9 mouse cellular contexts compared by ENCODE assay signal in the genomic region with DNA sequence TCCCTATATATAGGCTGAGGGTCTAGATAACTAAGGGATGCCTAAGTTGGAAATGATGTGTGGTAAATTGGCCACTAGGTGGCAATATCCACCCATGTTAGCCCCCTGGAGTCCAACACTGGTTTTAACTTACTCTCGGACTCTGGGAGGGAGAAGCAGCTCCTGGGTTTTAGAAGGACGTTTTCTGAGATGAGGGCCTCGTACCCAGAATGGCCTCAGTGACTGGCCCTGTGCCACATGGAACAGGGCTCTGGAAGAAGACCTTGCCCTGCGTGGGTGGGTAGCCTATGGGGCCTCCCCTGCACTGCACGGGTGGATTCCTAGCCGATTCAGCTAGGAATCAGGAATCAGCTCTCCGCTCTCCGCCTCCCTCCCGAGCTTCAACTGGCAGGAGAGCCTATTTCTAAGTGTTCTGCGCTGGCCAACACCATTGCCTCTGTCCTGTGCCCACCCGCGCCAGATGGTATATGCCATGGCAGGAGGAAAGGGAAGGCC. TPM values are rescaled to one million over a fixed set of nuclear protein-coding genes. Genes with fewer than 3 reads are reported as not detected.
A peak's percentile ranks its signal among the peaks of the same experiment; 100 is the strongest.
DNase-seq lines count a peak whose midpoint lies in the region; ATAC-seq and TF ChIP-seq lines count a peak whose summit lies in the region.
"Had no signal": no experiment of that assay in that cellular context is flagged by ENCODE, and none has a peak within 500 bp of the region (broad histone marks: within the 10 kb centered on the region; RNA-seq: fewer than 3 reads in every experiment).

No protein-coding gene starts in this region.

- intact Hi-C loops in heart, postnatal 36 days (cut with DNase I), result loop anchor here (1.0 to 5.0 kb wide), 4 partner anchors 35 to 239 kb away; partner anchors contain the start of genes Man2c1 and Snupn

- H3K27me3 ChIP-seq in ES-Bruce4 (ENCODE audit: control insufficient read depth, insufficient read depth, low read length, poor library complexity, severe bottlenecking), result no peaks in the 10 kb centered on the region
- peaks cover 13% of the 10 kb centered on the region for H3K27me3 ChIP-seq in forebrain, embryonic 13.5 days

- ATAC-seq in forebrain, embryonic 13.5 days, result peak; percentile 78

- no peak for TF ChIP-seq POLR2A in ES-Bruce4 (IDR thresholded peaks at IDR 0.05; ENCODE audit: insufficient read depth, low read length)

- no peaks in the 10 kb centered on the region for H3K36me3 ChIP-seq in ES-Bruce4 (ENCODE audit: control insufficient read depth, insufficient read depth, low read length, poor library complexity, severe bottlenecking)
- H3K36me3 ChIP-seq in forebrain, embryonic 13.5 days (ENCODE audit: poor library complexity, severe bottlenecking), result no peaks in the 10 kb centered on the region

- peak overlapping the region; percentile 22; the same call in 1 of the 2 replicates for H3K9ac ChIP-seq in ES-Bruce4 (ENCODE audit: low read depth, poor library complexity, severe bottlenecking)
- H3K9ac ChIP-seq in forebrain, embryonic 13.5 days, result no peak overlapping the region

- H3K4me1 ChIP-seq in ES-Bruce4 (ENCODE audit: control insufficient read depth, insufficient read depth, low read length), result no peaks in the 10 kb centered on the region
- H3K4me1 ChIP-seq in forebrain, embryonic 13.5 days, result peaks cover 15% of the 10 kb centered on the region

- no peak overlapping the region for H3K27ac ChIP-seq in ES-Bruce4 (ENCODE audit: insufficient read depth, low read length)
- no peak overlapping the region for H3K27ac ChIP-seq in forebrain, embryonic 13.5 days

- DNase-seq in c-Kit-positive CD71-negative TER-119-negative erythroid progenitor cells, embryonic 14.5 days (ENCODE audit: low read depth), result peak; percentile 77
- DNase-seq in heart, postnatal 36 days, result peak; percentile 62 to 71
- DNase-seq in layer of hippocampus, adult 11-12 months (ENCODE audit: low spot score), result peak; percentile 86
- DNase-seq in lung, adult 18-20 months, result peak; percentile 66 to 76
- DNase-seq in ovary, adult 18-20 months (ENCODE audit: low spot score), result peak; percentile 66
- peak; percentile 61 for DNase-seq in thymus, postnatal 4 days

- peak overlapping the region; percentile 33 for H3K4me3 ChIP-seq in ES-Bruce4 (ENCODE audit: low read depth, low read length)
- H3K4me3 ChIP-seq in forebrain, embryonic 13.5 days, result no peak overlapping the region

- TF ChIP-seq CTCF in ES-Bruce4 (IDR thresholded peaks at IDR 0.05; ENCODE audit: low read depth, low read length), result peak; percentile 38

- TF ChIP-seq EP300 in ES-Bruce4 (IDR thresholded peaks at IDR 0.05; ENCODE audit: insufficient read depth, low read depth, low read length), result no peak

- H3K9me3 ChIP-seq in ES-Bruce4 (replicated peaks; ENCODE audit: control insufficient read depth, insufficient read depth, low read length, poor library complexity, severe bottlenecking), result no peaks in the 10 kb centered on the region
- no peaks in the 10 kb centered on the region for H3K9me3 ChIP-seq in forebrain, embryonic 13.5 days (replicated peaks)

- 31% methylated on average over 12 of the region's 12 CpGs for WGBS in forebrain, embryonic 13.5 days

- peak overlapping the region; percentile 43 for H3K4me2 ChIP-seq in forebrain, embryonic 13.5 days

RNA-seq across cellular contexts. Expression of gene Cspg4, which starts 26.7 kb away (rescaled TPM):
- 0.48 and 0.53 TPM in 2 replicates for polyA plus RNA-seq in ES-Bruce4 (2011; ENCODE audit: insufficient read depth, insufficient read length, low read depth, missing spikeins)
- polyA plus RNA-seq in forebrain, embryonic 13.5 days (2015; fragmentation: Nextera tagmentation; extraction: Ambion mirVana), result 3.0 and 3.1 TPM in 2 replicates
- 10 to 100 TPM; 14.7 to 16.7 TPM for total RNA-seq in heart, postnatal 36 days (2021)

RNA-seq across cellular contexts. Expression of gene Odf3l1, which starts 27.1 kb away (rescaled TPM):
- not detected in 2 replicates for polyA plus RNA-seq in ES-Bruce4 (2011; ENCODE audit: insufficient read depth, insufficient read length, low read depth, missing spikeins)
- 0.44 TPM in 1 of 2 replicates, not detected in the other for polyA plus RNA-seq in forebrain, embryonic 13.5 days (2015; fragmentation: Nextera tagmentation; extraction: Ambion mirVana)
- not detected for total RNA-seq in heart, postnatal 36 days (2021)
- total RNA-seq: layer of hippocampus, adult 8-10 months had no signal

RNA-seq across cellular contexts. Expression of gene Snx33, which starts 36.6 kb away (rescaled TPM):
- polyA plus RNA-seq in ES-Bruce4 (2011; ENCODE audit: insufficient read depth, insufficient read length, low read depth, missing spikeins), result 4.2 and 4.5 TPM in 2 replicates
- polyA plus RNA-seq in forebrain, embryonic 13.5 days (2015; fragmentation: Nextera tagmentation; extraction: Ambion mirVana), result 2.6 TPM in 2 replicates
- 10 to 100 TPM; 10.0 to 11.1 TPM for total RNA-seq in heart, postnatal 36 days (2021)

RNA-seq across cellular contexts. Expression of gene Imp3, which starts 45.7 kb away (rescaled TPM):
- polyA plus RNA-seq in ES-Bruce4 (2011; ENCODE audit: insufficient read depth, insufficient read length, low read depth, missing spikeins), result 89.9 and 101 TPM in 2 replicates
- 86.6 and 89.0 TPM in 2 replicates for polyA plus RNA-seq in forebrain, embryonic 13.5 days (2015; fragmentation: Nextera tagmentation; extraction: Ambion mirVana)
- total RNA-seq in heart, postnatal 36 days (2021), result 10 to 100 TPM; 55.1 to 60.7 TPM

RNA-seq across cellular contexts. Expression of gene Snupn, which starts 59.1 kb away (rescaled TPM):
- 18.1 and 18.5 TPM in 2 replicates for polyA plus RNA-seq in ES-Bruce4 (2011; ENCODE audit: insufficient read depth, insufficient read length, low read depth, missing spikeins)
- 30.0 and 33.7 TPM in 2 replicates for polyA plus RNA-seq in forebrain, embryonic 13.5 days (2015; fragmentation: Nextera tagmentation; extraction: Ambion mirVana)
- total RNA-seq in heart, postnatal 36 days (2021), result 1 to 10 TPM; 9.5 to 9.9 TPM
